Mouse (Mus musculus): ENCODE data around the gene Ampd2. TPM values are rescaled to one million over a fixed set of nuclear protein-coding genes. Genes with fewer than 3 reads are reported as not detected.

Gene Ampd2
- total RNA-seq, 2 experiments from 2014 or later = 79.3 to 92.2 TPM

DNA sequence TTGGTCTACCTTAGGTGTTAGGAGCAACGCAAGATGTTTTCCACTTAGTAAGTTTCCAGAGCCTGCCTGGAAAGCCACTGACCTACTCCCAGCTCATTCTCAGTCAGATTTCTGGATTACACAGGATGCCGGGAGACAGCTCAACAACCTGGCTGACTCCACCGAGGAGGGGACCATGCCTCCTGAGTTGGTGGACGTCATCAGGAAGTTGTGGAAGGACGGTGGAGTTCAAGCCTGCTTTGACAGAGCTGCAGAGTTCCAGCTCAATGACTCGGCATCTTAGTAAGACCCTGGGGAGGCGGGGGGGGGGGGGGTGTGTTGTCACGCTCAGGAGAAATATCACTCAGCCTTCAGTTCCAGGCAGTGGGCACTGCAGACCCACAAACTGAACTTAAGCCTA lies 9.8 kb upstream of the Ampd2 start:
- peak; percentile 31 for DNase-seq

DNA sequence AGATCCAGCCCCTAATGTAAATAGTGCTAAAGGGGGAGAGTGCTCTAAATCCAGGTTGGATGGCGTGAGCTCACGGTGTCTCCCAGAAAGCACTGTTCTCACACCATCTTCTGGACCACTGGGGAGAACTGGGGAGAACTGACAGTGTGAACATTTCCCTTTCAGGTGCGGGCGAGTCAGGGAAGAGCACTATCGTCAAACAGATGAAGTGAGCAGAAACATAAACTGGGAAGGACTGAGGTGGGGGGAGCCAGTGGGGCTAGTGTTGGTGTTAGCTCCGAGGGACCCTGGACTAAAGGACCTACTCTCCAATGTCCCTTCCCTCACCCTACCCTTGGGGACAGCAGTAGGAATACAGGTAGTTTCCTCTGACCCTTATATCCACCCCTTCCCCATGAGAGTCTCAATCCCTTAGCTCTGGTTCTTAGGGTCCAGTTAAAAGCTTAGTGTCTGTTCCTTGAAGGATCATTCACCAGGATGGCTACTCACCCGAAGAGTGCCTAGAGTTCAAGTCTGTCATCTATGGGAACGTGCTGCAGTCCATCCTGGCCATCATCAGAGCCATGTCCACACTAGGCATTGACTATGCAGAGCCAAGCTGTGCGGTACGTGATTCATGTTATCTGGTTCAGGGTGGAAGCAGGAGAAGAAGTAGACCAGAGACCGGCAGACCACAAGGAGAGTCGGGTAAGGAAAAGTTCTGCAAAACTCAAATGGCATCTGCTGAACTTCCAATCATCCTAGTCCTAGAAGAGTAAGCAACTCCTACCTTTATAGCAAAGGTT lies 8.7 kb upstream of the Ampd2 start:
- no peak for DNase-seq

DNA sequence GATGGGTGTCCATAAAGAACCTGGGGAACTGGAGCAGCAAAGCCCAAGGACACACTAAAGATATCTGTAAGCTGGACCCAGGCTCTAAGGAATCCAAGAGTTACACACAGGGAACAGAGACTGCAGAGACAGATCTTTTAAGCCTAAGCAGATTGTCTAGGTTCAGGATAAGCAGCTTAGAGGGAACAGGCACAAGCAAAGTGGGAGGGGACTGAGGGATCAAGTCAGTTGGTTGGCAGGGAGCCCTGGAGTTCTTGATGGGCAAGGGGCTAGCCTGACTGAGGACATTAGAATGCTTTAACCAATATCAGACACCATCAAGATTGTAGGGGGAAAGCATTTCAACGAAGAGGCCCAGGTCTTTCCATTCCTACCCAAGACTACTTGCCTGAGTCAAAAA lies 7.7 kb upstream of the Ampd2 start:
- peak; percentile 26 for DNase-seq

DNA sequence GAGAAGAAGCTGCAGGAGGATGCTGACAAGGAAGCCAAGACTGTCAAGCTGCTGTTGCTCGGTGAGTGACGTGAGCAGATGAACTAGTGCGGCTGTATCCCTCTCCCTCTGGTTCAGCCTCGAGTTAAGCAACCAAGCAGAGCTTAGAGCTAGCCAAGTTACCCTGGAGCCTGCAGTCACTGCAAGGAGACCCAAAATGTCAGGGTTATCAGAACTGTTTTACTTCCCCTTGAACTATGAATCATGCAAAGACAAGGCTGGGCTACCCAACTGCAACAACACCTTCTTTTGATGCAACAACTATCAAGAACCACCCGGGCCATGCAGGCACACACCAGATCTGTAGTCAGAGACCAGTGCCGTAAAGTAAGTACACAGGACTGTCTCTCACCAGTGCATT lies 6.9 kb upstream of the Ampd2 start:
- DNase-seq = peak; percentile 64

DNA sequence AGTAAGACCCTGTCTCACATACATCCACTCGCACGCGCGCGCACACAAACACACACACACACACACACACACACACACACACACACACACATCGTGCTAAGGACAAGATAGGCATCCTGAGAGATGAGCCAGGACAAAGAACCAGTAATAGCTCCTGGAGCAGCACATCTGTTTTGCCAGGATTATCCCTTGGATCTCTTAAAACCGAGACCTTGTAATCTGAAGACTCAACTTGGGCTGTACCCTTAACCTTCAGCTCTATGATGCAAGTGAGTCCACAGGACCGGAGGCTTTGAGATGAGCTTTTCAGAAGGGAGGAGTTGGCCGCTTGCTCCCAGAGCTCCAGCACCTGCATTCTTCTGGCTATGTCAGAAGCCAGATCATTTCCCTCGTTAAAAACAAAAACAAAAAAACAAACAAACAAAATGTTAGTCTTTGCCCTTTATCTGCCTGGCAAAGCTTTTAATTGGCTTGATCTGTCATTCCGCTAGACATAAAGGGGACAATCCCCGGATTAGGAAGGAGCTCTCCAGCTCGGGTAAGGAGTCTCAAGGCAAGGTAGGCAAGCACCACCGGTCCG lies 6.2 kb upstream of the Ampd2 start, which contains the start of gene Gnat2:
Gene Gnat2 (plus strand): TSS at position 254 of the 580 bp plus-strand sequence.
- DNase-seq = peak; percentile 46

DNA sequence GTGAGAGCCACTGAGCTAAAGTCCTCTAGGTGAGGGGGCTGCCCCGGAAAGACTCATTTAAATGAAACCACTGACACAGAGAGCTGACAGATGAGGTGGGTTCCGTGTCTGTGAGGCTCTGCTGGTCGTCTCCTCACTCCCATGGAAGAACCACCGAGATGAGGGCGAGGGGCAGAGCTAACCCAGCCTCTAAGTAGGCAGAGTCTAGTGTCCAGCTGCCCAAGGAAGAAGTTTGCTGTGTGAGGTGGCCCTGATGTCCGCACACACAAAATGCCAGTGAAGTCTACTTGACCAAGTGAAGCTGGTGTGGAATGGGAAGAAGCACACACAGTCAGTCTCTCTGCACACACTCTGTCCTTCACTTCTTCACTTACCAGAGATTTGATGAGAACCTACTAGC lies 5.6 kb upstream of the Ampd2 start:
- DNase-seq = peak; percentile 7

DNA sequence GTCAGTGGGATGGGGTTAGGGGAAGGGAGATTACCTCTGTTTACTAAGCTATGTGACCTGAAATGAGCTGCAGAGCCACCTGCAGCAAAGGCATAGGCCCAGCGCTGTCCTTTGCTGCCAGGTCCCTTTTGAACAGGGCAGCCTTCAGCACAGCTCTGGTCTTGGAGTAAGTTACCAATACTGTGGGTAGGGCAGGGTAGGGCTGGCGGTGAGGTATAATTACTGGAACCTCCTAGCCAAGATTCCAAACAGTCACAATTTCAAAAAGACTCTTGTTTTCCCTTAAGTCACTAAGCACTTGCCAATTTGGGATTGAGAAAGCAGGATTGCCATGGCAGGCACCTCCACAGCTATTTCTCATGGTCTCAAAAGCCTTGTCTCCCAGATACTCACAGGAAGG lies 4.1 kb upstream of the Ampd2 start:
- DNase-seq = peak; percentile 22

DNA sequence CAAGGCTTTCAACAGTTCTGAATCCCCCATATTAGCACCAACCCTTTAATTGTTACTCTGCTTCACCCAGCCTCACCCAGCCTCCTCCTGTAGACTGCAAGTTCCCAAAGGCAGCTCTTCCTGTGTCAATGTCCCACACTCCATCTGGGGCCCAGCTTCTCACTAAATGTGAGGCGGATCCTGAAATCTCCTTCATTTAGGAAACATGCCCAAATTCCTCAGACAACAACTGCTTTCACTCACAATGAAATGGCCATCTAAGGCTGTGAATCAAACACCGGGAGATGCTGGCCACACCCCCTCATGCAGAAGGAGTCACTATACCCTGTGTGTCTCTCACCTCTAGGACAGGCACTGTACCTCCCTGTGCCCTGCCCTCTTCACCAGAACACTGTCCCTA lies 3.5 kb upstream of the Ampd2 start:
- DNase-seq = peak; percentile 17

DNA sequence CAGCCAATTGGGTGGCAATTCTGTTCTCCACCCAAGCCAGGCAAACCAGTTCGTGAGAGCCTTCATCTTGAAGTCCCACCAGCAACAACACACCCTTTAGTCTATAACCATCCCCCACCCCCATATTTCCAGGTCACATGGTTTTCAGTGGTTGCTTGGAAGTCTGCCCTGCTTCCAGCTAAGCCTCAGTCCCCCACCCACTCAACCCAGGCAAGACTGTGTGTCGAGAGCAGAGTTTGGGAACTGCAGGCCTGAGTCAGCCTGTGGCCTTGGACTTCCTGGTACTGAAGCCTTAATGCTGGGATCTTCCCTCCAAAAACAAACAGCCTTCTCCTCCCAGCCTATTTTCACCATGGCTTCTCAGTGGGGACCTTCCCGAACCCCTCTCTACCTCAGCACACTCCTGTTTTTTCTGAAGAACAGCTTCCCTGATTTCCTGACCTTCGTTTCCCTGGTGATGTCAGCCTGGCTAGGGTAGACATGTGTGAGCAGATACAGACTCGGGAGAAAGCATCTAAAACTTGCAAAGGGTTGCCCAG lies 2.5 kb upstream of the Ampd2 start:
- peak; percentile 48 for DNase-seq

DNA sequence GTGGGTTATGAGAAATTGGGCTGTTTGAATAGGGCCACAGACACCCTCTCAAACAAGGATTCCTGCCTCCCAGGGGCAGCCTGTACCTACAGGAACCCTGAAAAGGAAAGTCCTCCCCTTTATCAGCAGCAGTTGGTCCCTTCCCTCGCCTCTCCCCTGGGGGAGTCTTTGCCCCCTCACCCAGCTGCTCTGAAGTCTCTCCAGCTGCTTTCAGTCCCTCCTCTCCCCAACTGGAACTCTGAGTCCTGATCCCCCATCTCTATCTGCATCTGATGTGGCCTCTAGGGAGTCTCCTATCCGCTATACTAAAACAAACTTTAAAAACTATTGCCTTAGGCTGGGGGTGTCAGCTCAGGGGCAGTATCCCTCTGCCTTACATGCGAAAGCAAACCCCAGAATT lies 878 bp upstream of the Ampd2 start:
- DNase-seq = peak; percentile 23

DNA sequence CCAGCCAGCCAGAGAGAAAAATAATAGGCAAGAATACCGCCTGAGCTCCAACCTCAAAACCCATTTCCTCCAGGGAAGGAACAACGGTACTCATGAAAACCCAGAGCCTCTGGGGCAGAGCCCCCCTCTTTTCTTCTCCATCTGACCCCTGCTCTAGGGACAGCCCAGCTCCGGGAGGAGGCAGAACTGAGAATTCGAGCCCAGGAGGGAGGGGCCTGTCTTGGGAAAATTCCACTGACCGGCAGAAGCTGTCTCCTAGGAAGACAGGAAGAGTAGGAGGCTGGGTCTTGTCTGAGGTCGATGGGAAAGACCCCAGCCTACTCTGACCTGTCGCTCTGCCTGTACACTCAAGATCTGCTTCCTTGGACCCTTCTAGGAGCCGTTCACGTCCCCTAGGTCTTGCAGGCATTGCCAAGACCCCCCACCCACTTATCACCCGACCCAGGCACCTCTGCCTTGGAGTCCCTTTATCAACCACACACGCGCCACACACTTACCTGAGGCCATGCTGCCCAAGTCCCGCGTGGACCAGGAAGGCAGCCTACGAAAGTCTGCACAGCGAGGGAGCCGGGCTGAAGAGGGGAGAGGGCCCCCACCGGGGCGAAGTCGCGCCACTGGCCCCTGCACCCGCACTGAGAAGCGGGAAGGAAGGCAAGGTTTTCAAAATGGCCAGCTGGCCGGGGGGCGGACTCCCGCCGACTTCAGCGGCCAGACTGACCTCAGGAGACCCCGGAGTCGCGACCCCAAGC lies 556 bp downstream of the Ampd2 start:
- DNase-seq = peak; percentile 93

DNA sequence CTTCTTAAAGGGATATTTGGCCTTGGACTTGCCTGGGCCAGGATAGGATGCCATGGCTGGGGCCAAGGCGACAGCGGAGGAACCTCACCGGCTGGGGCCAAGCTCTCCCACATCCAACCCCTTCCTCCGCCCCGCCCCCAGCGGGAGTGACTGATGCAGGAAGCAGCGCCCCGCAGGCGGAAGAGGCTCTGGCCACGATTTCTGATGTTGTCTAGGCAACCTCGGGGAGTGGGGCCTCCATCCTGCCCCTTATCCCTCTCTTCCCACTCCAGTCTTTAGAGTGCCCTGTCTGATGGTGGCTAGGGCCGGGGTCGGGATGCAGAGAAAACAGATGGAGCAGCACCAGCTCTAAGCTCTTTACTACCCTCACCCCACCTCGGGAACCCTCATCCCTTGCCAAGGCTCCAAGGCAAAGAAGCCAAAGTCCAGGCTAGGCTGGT lies 1.1 kb downstream of the Ampd2 start:
- DNase-seq = peak; percentile 98

DNA sequence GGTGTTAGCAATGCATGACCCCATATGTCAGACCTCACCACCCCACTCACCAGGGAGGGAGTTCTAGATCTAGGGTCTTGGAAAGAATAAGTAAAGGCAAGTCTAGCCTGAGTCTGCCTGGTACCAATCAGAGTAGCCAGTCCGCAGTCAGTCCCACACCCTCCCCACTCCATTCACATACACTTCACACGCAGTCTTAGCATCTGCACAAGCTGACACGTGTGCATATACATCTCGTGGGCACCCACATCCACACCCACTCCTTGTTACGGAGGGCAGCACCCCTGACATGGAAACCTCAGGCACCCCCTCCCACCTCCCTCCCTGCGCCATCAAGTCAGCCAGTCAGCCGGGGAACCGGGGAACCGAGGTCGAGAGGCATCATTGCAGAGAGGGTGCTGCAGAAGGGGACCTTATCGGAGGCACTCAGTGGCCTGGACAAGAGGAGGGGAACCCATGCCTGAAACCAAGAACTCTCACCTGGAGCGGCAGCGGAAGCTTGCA lies 1.6 kb downstream of the Ampd2 start:
- DNase-seq = no peak

DNA sequence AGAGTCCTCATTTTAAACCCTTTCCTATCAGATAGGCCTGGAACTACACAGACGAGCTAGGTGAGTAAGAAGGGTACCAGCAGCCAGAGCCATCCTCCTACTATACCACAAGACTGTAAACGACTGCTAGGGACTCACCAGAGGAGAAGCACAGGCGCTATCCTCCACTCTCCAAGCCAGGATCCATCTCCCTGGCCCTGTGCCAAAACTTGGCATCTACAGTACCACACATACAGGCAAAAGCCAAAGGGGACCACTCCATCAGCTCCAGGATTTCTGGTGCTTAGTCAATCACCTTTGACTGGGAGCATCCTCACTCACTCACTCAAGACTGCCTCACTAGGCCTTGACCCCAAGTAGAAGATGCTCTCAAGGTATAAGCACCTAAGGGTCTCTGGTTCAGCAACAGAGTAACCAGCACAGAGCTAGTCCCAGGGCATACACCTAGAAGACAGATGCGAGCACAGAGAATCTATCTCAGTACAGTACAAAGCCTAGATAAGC lies 2.5 kb downstream of the Ampd2 start:
- peak; percentile 53 for DNase-seq

DNA sequence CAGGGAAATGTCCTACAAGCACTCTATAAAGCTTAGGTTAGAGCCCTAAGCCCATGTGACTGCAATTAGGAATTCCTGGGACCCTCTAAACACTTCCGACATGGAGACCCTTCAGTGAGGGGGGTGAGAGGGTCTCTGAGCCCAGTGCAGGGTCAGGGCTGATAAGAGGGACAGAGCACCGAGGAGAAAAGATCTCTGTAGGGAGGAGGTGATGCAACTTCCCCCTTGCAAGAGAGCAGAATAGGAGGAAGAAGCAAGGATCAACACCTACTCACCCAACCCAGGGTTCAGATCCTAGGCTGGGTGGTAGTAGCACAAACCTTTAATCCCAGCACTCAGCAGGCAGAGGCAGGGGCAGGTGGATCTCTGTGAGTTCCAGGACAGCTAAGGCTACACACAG lies 3.3 kb downstream of the Ampd2 start:
- DNase-seq = peak; percentile 9

DNA sequence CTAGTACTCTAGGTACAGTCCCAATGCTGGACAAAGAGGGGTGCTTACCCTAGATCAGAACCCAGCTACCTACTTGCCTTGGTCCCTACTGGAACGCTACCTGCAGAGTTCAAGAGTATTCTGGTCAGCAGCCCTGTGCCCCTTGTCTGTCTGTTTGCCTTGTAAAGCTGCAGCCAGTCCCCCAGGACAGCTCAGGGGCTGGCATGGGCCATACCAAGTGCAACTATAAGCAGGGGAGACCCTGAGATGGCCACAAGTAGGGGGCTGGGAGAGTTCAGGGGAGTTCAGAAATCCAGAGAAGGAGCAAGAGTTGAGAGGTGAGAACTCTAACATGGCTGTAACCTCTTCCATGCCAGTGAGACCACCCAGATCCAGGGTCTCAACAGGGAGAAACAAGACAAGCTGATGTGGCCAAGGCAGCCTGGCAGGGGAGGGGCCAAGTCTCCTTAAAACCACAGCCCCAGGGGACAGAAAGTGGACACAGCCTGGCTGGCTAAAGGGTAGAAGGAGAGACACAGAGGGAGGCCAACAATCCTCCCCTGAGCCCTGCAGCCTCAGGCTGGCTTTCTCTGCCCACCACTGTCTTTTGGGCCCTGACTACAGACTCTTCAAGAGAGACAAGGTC lies 4.1 kb downstream of the Ampd2 start:
- DNase-seq = peak; percentile 69

DNA sequence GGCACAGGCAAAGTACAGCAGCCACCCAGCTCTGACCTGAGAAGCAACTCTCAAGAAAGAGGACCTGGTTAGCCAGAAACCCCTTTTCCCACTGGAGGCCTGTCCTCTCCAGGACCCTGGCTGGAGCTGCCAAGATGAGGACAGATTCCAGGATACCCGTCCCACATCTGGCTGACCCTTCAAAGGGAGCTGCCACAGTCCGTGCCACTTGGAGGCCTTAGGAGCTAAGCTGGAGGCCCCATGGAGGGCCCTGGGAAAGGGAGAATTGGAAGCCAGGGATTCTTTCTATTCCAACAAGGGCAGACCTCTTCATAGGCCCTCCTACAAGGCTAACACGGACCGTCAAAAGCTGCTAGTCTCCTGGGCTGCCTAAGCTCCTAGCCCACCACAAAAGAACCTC lies 4.8 kb downstream of the Ampd2 start:
- peak; percentile 46 for DNase-seq

DNA sequence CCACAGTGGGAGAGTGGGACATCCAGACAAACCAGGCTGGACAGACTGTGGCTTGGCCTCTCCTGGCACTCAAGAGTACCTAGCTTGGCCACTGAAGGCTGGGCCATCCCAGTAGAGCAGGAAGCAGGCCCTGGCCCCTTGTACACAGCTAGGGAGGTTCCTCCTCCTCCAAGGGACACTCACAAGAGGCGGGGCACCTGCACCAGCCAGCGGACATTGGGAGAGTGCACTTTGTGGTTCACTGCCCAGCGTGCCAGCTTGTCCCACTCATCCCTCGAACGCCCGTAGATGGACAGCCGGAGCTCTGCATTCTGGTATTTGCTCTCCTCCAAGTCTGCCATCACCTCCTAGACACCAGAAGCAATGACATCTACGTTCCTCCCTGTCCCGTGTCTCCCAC lies 9.6 kb downstream of the Ampd2 start:
- peak; percentile 3 for DNase-seq

DNA sequence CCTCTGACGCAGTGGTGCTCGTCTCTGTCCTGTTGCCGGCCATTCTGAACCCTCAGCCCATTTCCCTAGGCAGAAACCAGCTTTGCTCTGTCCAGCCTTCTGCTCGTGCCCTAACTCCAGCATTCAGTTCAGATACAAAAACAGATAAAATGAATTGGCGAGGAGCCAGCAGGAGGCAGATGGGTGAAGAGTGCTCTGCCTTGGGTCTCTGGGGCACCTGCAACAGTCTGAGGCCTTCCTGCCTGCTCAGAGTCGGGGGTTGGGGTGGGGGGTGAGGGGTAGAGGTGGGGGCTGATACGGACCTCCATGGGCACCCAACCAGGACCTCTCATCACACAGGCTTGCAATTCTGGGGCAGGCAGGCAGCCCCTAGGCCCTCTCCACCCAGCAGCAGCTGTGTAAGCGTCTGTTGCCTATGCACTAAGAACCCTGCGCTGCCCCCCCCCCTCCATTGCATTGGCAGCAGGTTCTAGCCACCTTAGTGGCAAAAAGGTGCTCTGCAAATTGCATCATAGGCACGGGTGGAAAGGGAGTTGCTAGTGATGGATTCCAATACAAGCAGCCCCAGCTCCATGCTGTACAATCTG lies 13.4 kb downstream of the Ampd2 start:
- peak; percentile 32 for DNase-seq

DNA sequence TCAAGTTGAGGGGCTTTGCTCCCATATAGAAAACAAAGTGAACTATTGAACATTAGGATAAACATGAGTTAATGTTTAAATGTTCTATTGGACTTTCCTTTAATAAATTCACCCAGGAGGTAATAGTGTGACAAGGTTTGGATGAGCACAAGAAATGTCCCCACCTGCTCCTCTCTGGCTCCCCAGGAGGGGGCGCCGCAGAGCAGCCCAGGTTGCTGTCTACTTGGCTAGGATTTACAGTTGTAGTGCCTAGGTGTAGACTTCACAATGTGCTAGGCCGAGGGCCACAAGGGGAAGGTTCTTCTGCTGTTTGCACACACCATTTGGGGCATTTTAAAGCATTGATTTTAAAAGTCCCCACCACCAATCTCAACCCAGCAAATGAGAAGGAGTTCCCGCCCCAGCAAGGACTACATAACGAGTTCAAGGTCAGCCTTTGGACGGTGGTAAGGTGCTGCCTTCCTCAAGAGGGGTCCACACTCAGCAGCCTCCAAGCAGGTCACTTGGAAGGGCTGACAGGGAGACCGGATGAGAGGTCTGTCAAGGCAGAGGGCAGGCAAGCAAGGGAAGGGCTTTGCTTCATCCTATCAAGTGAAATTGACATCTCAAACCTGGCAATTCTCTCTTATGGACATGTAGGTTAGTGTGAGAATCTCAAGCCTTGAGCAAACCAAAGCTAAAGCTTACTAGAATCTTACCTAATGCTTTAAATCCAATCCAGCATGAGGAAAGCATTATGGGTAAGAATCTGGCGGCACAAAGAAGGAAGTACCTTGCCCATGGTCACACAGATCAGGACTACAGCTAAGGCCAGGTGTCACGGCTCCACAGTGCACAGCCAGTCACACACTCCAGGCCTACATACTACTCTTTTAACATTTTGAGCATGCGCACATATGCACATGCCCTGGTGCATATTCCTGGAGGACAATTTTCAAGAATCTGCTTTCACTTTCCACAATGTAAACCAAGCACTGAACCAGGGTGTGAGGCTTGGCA lies 15.9 kb downstream of the Ampd2 start:
- DNase-seq = peak; percentile 89

All from adrenal gland, postnatal 10 days (tissue).